Mouse (Mus musculus): ENCODE measurements at regions not wholly inside any gene's neighbourhood (a gene's known extent, or its start where the extent isn't known, plus 50 kb on each side); places are given as distances from the start of the nearest gene placed in this dataset.

GRCm38 (mm10) chr6:73401059-73401458 is 68.4 kb downstream of the 4931417E11Rik start:
- WGBS: 69% methylated on average over 2 of the region's 2 CpGs

GRCm38 (mm10) chr6:73389301-73389700 is 80.2 kb downstream of the 4931417E11Rik start:
- Histone ChIP-seq H3K9ac (replicated peaks) (no peak overlapping the region), H3K4me2 (replicated peaks) (no peak overlapping the region), H3K4me1 (replicated peaks) (no peaks in the 10 kb centered on the region), H3K27ac (no peak overlapping the region), H3K36me3 (no peaks in the 10 kb centered on the region), H3K9me3 (no peaks in the 10 kb centered on the region), H3K4me3 (replicated peaks) (no peak overlapping the region), H3K27me3 (no peaks in the 10 kb centered on the region)
- WGBS: 77% methylated on average over 6 of the region's 6 CpGs
- ATAC-seq: no peak

More at GRCm38 (mm10) chr6:73401059-73401458, 68.4 kb downstream of the 4931417E11Rik start:
- 0 out of 2 replicates have a peak, but pooled peaks have one; percentile 14 for ATAC-seq
- H3K27me3 ChIP-seq: no peaks in the 10 kb centered on the region
- no peak overlapping the region for H3K4me3 ChIP-seq (replicated peaks)
- H3K27ac ChIP-seq: no peak overlapping the region
- no peaks in the 10 kb centered on the region for H3K36me3 ChIP-seq
- no peaks in the 10 kb centered on the region for H3K4me1 ChIP-seq (replicated peaks)
- no peak overlapping the region for H3K4me2 ChIP-seq (replicated peaks)
- H3K9me3 ChIP-seq: no peaks in the 10 kb centered on the region
- no peak overlapping the region for H3K9ac ChIP-seq (replicated peaks)

GRCm38 (mm10) chr6:73386261-73386660 is 83.2 kb downstream of the 4931417E11Rik start:
- Histone ChIP-seq H3K4me1 (replicated peaks) (no peaks in the 10 kb centered on the region), H3K9me3 (no peaks in the 10 kb centered on the region), H3K27ac (no peak overlapping the region), H3K4me2 (replicated peaks) (no peak overlapping the region), H3K4me3 (replicated peaks) (no peak overlapping the region), H3K9ac (replicated peaks) (no peak overlapping the region), H3K27me3 (no peaks in the 10 kb centered on the region), H3K36me3 (no peaks in the 10 kb centered on the region)
- no peak for ATAC-seq
- WGBS: 90% methylated on average over 3 of the region's 3 CpGs

- Histone ChIP-seq H3K4me3 (replicated peaks) (no peak overlapping the region), H3K36me3 (no peaks in the 10 kb centered on the region), H3K9me3 (no peaks in the 10 kb centered on the region), H3K4me2 (replicated peaks) (no peak overlapping the region), H3K27ac (no peak overlapping the region), H3K4me1 (replicated peaks) (no peaks in the 10 kb centered on the region), H3K27me3 (no peaks in the 10 kb centered on the region), H3K9ac (replicated peaks) (no peak overlapping the region)
- no peak for ATAC-seq
- 95% methylated on average over 5 of the region's 5 CpGs for WGBS
These were observed 89.6 kb downstream of the 4931417E11Rik start for GRCm38 (mm10) chr6:73379825-73380224.

- H3K27me3 ChIP-seq: no peaks in the 10 kb centered on the region
- H3K9me3 ChIP-seq: no peaks in the 10 kb centered on the region
- no peaks in the 10 kb centered on the region for H3K4me1 ChIP-seq (replicated peaks)
- ATAC-seq: no peak
- 90% methylated on average over 8 of the region's 8 CpGs for WGBS
- no peak overlapping the region for H3K27ac ChIP-seq
- H3K4me3 ChIP-seq (replicated peaks): no peak overlapping the region
- H3K9ac ChIP-seq (replicated peaks): no peak overlapping the region
- no peaks in the 10 kb centered on the region for H3K36me3 ChIP-seq
- H3K4me2 ChIP-seq (replicated peaks): no peak overlapping the region
These were observed 91.6 kb downstream of the 4931417E11Rik start for GRCm38 (mm10) chr6:73377884-73378283.

GRCm38 (mm10) chr6:73376291-73376690 is 93.2 kb downstream of the 4931417E11Rik start:
- 97% methylated on average over 11 of the region's 11 CpGs for WGBS
- Histone ChIP-seq H3K27ac (no peak overlapping the region), H3K9me3 (no peaks in the 10 kb centered on the region), H3K9ac (replicated peaks) (no peak overlapping the region), H3K4me1 (replicated peaks) (no peaks in the 10 kb centered on the region), H3K4me2 (replicated peaks) (no peak overlapping the region), H3K27me3 (no peaks in the 10 kb centered on the region), H3K4me3 (replicated peaks) (no peak overlapping the region), H3K36me3 (no peaks in the 10 kb centered on the region)
- no peak for ATAC-seq

GRCm38 (mm10) chr6:73372901-73373300 is 96.6 kb downstream of the 4931417E11Rik start:
- Histone ChIP-seq H3K4me2 (replicated peaks) (no peak overlapping the region), H3K4me1 (replicated peaks) (peaks cover 11% of the 10 kb centered on the region; the same call in 1 of the 2 replicates), H3K27ac (no peak overlapping the region), H3K4me3 (replicated peaks) (no peak overlapping the region), H3K36me3 (no peaks in the 10 kb centered on the region), H3K9me3 (no peaks in the 10 kb centered on the region), H3K9ac (replicated peaks) (no peak overlapping the region), H3K27me3 (0 out of 2 replicates have a peak, but pooled peaks cover 6% of the 10 kb centered on the region)
- ATAC-seq: no peak
- WGBS: 74% methylated on average over 5 of the region's 5 CpGs

- no peak overlapping the region for H3K4me2 ChIP-seq (replicated peaks)
- H3K9me3 ChIP-seq: no peaks in the 10 kb centered on the region
- no peak overlapping the region for H3K9ac ChIP-seq (replicated peaks)
- H3K36me3 ChIP-seq: no peaks in the 10 kb centered on the region
- peaks cover 12% of the 10 kb centered on the region; the same call in 1 of the 2 replicates for H3K4me1 ChIP-seq (replicated peaks)
- no peak for ATAC-seq
- H3K27me3 ChIP-seq: peaks cover 7% of the 10 kb centered on the region; the same call in 1 of the 2 replicates
- H3K27ac ChIP-seq: no peak overlapping the region
- no peak overlapping the region for H3K4me3 ChIP-seq (replicated peaks)
- WGBS: 96% methylated on average over 5 of the region's 5 CpGs
These were observed 97.6 kb downstream of the 4931417E11Rik start for GRCm38 (mm10) chr6:73371866-73372265.

- no peak for ATAC-seq
- WGBS: 88% methylated on average over 4 of the region's 4 CpGs
- H3K4me1 ChIP-seq (replicated peaks): peaks cover 12% of the 10 kb centered on the region; the same call in 1 of the 2 replicates
These were observed 98.6 kb downstream of the 4931417E11Rik start for GRCm38 (mm10) chr6:73370901-73371300.

GRCm38 (mm10) chr6:73368836-73369141 is 100.7 kb downstream of the 4931417E11Rik start:
- Histone ChIP-seq H3K4me2 (replicated peaks) (peak overlapping the region; percentile 28), H3K27ac (no peak overlapping the region), H3K4me3 (replicated peaks) (no peak overlapping the region), H3K36me3 (no peaks in the 10 kb centered on the region), H3K9ac (replicated peaks) (no peak overlapping the region), H3K27me3 (peaks cover 11% of the 10 kb centered on the region; the same call in 1 of the 2 replicates), H3K4me1 (replicated peaks) (peaks cover 12% of the 10 kb centered on the region; the same call in 1 of the 2 replicates), H3K9me3 (no peaks in the 10 kb centered on the region)
- 24% methylated on average over 6 of the region's 6 CpGs for WGBS
- ATAC-seq: no peak

More at GRCm38 (mm10) chr6:73370901-73371300, 98.6 kb downstream of the 4931417E11Rik start:
- no peaks in the 10 kb centered on the region for H3K36me3 ChIP-seq
- H3K27ac ChIP-seq: no peak overlapping the region
- H3K4me3 ChIP-seq (replicated peaks): no peak overlapping the region
- no peak overlapping the region for H3K9ac ChIP-seq (replicated peaks)
- H3K4me2 ChIP-seq (replicated peaks): no peak overlapping the region
- H3K27me3 ChIP-seq: peaks cover 11% of the 10 kb centered on the region; the same call in 1 of the 2 replicates
- H3K9me3 ChIP-seq: no peaks in the 10 kb centered on the region

GRCm38 (mm10) chr6:73368047-73368835 is 101.2 kb downstream of the 4931417E11Rik start:
- peak; percentile 48 for ATAC-seq
- WGBS: 11% methylated on average over 21 of the region's 21 CpGs
- Histone ChIP-seq H3K9me3 (no peaks in the 10 kb centered on the region), H3K36me3 (no peaks in the 10 kb centered on the region), H3K4me3 (replicated peaks) (no peak overlapping the region), H3K4me1 (replicated peaks) (peaks cover 12% of the 10 kb centered on the region; the same call in 1 of the 2 replicates), H3K4me2 (replicated peaks) (peak overlapping the region; percentile 28), H3K27ac (no peak overlapping the region), H3K27me3 (peaks cover 13% of the 10 kb centered on the region; the same call in 1 of the 2 replicates), H3K9ac (replicated peaks) (no peak overlapping the region)

GRCm38 (mm10) chr6:73367616-73368015 is 101.9 kb downstream of the 4931417E11Rik start:
- WGBS: 6% methylated on average over 5 of the region's 5 CpGs
- Histone ChIP-seq H3K9me3 (no peaks in the 10 kb centered on the region), H3K9ac (replicated peaks) (no peak overlapping the region), H3K4me2 (replicated peaks) (no peak overlapping the region), H3K4me1 (replicated peaks) (peaks cover 12% of the 10 kb centered on the region; the same call in 1 of the 2 replicates), H3K27ac (no peak overlapping the region), H3K4me3 (replicated peaks) (no peak overlapping the region), H3K27me3 (peaks cover 14% of the 10 kb centered on the region; the same call in 1 of the 2 replicates), H3K36me3 (no peaks in the 10 kb centered on the region)
- peak; percentile 73; the same call in 1 of the 2 replicates for ATAC-seq

Data from midbrain, embryonic 13.5 days (tissue).